Mouse (Mus musculus): ENCODE measurements around the gene Ralgps2.

Gene Ralgps2

DNA sequence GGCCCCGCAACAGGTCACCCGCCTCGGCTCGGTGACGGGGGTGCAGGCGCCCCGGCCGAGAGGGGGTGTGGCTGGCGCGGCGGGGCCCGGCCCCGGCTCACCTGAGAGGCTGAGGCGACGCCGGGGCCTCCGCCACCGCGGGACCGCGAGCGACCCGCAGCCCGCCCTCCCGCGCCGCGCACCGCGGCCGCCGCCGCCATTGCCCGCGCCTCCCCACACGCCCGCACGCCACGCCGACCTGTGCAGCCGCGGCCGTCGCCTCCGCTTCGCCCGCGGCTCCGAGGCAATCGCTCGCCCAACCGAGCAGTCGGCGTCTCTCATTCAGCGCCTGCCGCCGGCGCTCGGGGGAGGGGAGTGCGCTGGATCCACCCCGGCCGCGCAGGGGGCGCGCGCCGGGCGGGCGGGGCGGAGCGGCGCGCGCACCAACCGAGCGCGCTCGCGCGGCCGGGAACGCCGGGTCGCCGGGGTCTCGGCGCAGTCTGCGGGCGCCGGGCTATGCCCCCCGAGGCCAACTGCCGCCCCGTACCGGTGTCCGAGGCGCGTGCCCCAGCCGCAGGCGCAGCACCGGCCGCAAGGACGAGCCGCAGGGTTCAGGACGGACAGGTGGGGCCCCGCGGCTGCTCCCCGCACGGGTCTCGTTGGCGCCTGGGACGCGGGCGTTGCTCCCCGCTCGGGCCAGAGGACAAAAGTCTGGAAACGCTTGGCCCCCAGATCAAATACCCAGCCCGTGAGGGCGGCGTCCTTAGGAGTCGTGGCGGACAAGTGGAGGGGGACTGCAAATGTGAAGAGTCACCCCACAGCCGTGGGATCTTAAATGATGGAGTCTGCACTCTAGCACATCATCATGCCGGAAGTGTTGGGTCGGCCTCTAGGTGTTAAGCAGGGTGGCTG lies at the start of gene Ralgps2:
Gene Ralgps2, minus strand, starts transcription at position 376 of the 891 bp plus-strand sequence.
- DNase-seq: peak; percentile 34 to 54

DNA sequence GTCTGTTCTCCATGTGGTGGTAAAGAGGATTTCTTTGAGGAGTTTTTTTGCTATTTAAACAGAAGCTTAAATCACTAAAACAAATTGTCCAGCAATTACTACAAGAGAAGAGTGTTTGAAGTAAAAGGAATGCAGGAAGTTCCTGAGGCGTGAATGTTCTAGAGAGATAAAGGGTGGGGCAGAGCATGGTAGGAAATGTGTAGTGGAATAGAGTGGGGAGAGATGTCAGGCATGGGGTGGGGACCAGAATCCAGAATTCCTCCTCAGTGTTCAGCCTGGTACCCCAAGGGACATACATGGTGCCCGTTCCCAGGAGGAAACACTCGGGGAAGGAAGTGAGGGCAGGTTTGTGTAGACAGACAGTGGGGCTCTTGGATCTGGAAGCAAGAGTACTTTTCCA lies 48.1 kb upstream of the Ralgps2 start:
- no peak for DNase-seq

DNA sequence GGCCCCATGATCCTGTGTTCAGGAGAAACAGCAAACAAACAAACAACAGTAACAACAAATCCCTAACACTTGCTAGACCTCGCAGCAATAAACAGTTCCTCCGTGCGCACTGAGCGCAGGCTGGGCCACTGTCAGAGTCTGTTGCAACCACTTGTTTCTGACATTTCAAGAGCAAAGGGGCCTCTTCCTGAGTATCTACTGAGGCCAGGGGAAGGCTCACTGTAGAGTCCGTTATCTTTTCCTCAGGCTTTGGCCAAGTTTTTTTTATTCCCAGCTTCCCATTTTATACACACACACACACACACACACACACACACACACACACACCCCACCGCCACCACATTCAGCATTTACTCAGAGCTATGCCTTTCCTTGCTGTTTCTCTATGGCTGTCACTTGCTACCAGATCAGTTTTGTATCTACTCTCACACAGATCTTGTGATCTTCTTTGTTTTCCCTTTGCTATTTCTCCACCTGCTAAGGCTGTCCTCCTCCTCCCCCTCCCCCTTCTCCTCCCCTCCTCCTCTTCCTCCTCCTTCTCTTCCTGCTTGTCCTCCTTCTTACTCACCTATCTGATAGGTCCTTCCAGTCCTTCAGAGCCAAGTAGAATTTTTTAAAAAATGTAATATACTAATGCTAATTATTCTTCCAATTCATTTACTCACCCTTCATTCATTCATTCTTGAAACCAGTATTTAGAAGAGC lies 47.4 kb upstream of the Ralgps2 start:
- no peak for DNase-seq

DNA sequence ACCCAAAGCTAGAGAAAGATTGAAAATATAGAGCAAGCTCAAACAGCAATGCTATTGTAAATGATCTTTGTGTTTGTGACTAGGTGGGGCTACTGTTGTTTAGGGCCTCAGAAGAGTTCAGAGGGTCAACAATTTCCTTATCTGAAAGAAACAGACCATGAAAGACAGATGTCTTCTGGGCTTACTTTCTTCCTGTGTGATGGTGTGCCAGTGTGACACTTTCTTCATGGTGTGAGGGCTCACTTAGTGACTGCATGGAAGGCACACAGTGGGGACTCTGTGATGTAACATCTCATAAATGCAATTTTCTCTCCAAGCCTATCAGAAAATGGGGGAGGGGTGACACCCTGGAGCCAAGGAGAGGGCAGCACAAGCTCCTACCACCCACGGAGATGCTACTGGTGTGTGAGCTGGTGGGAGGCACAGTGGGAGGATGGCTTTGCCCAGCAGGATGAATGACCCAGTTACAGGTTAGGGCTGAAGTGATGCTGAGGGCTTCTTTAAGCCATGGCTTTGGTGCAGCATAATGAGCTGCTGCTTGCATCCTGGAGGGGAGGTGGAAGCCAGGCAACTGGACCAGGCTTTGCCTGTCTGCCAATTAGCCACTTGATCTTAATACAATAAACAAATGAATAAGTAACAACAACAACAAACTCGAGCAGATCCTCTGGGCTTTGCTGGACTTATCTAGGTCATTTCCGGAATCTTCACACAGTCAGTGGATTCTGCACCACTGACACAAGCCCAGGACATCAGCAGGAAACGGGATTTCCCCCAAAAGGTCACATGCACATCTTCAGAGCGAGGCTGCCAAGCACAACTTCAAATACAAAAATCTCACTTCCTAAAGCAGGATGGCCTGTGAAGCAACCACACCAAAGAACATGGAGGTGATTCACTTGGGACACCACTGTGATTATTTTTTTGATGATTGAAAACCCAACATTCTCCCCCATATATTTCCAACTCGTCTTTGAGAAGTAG lies 46.5 kb upstream of the Ralgps2 start:
- DNase-seq: no peak

DNA sequence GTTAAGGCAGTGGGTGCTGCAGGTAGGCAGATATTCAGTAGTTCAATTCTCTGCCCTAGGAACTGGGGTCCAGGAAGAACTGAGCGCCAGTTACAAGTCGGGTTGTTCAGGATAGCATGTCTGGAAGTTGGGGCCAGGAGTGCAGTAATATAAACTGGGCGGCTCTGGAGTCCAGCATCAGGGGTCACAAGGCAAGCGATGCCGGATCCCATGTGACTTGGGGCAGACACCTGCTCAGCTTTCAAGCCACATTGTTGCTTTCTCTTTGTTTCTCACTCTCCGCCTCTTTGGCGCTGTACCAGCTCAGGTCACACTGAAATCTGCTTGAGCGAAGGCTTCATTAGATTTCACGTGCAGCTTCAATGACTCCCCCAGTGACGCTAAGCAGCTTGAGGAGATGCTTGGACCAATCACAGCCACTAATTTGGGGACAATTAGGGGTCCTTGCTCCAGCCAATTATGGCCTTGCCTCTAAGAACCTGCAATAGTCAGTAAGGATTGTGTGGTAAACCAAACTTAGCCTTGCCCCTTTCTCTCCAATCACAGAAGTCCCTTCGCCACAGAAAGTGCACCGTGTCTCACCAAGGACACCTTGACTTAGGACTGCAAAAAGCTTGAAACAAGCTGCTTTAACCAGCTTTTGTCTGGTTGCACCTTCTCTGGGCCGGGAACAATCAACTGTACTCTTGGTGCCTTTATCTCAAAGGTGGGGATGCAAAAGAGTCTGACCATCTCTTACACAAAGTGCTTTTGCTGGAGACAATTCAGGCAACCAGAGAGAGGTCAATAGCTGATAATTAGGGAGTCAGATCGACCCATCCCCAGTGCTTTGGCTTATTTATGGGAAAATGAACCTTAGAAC lies 43.8 kb upstream of the Ralgps2 start:
- no peak for DNase-seq

DNA sequence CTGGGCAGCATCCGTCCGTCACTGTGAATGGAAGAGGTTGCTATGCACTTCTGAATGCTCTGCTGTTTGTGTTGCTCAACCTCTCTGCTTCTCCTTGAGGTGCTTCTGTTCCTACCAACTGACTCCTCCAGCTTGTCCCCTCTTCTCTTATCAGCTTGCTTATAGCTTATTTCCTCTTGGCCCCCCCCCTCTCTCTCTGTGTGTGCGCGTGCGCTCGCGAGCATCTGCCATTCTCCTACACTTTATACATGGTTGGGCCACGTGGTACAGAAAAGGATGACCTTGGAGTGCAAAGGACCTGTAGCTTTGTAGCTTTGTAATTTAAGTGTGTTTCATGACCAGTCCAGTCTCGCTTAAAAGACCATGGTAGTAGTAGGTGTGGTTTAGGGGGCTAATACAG lies 42.5 kb upstream of the Ralgps2 start:
- DNase-seq: no peak

DNA sequence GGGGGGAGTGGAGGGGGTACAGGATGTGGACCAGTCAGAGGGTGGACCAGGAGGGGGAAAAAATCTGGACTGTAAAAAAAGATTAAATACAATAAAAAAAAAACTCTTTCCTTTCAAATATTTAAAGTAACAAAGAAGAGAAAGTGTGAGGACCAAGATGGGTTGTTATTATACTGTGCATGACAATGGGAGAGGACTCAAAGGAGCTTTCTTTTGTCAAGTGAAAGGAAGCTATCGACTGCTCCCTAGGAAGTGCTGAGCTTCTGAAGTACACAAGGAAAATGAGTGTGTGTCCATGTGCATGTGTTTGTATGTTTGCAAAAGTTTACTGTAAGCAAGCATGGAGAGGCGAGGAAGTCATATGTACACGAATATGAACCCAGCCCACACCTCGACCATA lies 40.3 kb upstream of the Ralgps2 start:
- DNase-seq: no peak

DNA sequence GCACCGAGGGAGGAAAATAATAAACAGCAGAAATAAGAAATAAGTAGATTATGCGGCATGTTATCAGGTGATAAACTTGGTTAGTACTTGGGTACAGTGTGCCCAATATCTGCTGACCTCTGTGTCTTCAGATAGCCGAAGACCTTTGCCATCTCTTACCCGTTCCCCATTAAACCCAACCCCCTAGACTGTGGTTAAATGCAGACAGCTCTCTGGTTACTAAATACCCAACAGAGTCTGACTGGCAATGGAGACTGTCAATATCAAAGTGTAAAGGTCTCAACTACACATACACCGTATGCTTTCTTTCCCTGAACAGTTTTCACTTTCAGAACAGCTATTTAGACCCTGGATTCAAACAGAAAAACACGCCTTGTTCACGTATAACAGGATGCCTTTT lies 39.2 kb upstream of the Ralgps2 start:
- DNase-seq: peak; percentile 38 to 76

DNA sequence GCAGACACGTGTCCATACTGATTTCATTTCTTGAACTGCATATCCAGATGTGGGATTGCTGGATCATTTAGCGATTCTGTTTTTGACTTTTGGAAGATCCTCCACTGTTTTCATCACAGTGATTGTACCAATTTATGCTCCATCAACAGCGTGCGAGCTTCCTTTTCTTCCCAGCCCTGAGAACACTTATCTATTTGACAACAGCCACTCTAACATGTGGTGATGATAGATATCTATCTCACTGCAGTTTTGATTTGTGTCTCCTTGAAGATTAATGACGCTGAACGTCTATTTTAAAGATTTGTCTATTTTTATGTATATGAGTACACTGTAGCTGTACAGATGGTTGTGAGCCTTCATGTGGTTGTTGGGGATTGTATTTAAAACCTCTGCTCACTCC lies 34.4 kb upstream of the Ralgps2 start:
- DNase-seq: no peak

DNA sequence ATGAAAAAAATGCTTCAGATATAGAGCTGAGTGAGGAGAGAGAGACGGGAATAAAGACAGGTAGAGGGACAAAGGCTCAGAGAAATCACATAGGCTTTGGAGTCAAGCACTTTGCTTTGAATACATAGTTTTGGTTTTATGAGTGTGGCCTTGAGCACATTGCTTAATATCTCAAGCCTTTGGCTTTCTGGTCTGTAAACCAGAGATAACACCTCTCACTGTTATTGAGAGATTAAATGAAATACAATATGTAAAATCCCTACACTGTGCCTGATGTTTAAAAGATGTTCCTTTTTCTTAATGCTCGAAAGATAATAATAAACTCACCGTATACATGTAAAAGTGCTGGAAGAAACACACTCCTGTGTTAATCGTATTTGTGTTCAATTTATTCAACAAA lies 33.0 kb upstream of the Ralgps2 start:
- no peak for DNase-seq

DNA sequence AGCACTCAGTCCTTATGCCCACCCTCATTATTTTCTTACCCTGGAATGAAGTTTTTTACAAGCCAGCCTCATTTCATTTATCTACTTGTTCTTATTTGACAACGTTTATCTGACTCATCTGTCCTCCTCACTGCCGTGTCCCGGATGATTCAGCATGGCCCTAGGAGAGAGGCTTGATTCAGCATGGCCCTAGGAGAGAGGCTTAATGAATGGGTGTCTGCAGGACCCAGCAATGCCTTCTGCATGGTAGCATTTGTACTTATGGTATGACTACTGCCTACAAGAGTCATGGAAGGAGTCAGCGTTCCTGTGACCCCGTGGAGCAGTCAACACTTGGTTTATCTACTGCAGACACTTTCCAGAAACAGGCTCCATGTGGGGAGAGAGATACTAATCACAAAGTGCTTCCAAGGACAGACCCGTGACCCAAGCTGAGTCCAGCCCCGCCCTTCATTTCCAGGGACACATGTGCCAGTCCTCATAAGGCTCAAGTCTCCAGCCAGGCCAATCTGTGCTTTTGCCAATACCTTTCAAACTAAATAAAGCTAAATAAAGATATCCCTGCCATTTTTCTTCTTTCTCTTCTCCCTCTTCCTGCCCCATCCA lies 31.9 kb upstream of the Ralgps2 start:
- DNase-seq: no peak

DNA sequence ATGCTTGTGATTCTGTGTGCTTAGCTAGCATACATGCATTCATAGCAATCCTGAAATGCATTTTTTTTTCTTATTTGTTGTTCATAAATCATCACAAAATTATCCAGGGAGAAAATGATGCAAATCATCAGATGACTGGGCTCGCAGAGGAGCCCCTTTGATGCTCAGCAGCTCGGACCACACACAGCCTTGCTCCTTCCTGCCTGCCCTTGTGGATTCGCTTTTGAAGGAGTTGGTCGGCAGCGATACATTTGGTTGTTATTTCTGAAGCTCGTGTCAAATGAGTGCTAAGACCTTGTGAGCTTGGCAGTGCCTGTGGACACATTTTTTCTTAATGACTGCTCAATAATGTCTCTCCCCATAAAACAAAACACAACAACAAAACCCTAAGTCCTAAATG lies 31.2 kb upstream of the Ralgps2 start:
- peak in 1 of 2 experiments; percentile 6 for DNase-seq

DNA sequence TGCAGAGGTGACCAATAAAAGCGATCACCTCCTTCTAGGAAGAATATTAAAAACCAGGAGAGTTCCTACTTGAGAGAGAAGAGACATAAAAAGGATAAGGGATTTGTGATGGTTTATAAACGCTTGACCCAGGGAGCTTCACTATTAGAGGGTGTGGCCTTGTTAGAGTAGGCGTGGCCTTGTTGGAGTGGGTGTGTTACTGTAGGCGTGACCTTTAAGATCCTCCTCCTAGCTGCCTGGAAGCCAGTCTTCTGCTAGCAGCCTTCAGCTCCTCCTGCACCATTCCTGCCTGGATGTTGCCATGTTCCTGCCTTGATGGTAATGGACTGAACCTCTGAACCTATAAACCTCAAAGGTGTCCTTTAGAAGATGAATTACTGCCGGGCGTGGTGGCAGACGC lies 28.7 kb upstream of the Ralgps2 start:
- no peak for DNase-seq

DNA sequence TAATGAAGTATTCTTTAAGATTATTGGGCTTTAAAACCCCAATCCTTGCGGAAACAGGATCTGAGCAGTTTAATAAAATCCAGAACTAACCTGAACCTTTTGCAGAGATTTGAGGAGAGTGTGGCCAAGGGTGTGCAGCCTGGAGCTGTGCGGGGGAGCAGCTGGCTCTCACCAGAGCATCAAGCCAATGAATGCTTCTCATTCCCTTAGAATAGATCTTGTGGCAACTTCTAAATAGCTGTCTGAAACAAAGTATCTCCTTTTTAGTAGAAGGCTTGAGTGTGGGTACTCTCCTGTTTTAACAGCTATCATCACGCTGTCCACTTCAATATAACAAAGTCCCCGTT lies 25.1 kb upstream of the Ralgps2 start:
- DNase-seq: no peak

DNA sequence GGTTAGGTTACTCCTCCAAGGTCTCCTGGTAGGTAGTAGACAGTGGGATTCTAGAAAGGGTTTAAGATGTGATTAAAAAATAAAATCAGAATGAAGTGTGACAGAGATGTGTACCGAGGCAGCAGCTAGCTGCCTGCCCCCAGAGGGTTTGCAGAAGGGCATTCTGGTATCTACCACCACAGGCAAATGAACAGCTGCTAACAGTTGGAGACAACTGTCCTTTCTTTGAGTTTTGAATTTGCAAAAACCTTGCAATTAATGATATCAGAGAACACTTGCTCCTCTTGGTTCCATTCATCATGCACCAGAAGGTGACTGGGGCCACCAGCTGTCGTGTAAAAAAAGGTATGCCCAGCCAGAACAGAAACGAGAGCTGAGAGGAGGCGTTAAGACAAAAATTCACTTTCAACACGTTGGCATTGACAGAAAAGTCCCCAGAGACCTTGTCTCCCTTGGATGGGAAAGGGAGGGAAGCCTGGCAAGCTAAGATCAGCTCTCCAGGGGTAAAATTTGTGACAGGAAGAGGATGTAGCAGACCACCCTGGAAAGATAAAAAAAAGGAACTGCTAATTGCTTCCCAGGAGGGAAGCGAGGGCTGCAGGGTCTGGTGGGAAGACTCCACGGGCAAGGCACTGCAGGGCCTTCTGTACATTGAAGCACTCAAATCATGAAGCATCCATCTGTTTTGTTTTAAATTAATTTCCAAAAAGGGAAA lies 24.6 kb upstream of the Ralgps2 start:
- DNase-seq: no peak

DNA sequence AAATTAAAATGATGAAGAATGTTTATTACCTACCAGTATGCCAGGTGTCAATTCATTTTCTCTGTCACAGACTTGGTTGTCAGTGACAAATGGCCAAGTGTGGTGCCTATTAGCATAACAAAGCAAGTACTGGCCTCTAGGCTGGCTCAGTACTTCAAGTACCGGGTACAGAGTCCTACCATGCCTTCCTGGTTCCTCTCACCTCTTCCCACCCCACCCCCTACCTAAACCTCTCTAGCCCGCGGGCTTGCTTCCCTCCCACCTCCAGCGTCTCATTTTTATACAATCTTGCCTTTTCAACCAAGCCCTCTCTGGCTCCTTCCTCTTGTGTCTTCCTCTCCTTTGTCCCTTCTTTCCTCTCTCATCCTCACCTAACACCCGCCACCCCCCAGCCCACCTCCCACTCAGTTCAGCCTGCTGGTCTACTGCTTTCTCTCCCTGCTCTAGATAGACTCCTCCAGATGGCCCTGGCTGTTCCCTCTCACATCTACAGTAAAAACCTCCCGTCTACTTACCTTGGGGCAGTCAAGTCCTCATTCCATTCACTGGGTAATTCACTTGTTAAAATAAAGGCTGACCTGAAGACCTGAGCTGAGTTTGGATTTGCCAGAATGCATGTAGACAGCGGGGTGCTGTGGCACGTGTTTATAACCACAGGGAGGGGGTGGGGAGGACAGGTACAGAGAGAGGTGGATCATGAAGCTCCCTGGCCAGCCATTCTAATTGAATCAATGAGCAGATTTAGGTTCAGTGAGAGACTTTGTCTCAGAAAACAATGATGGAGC lies 22.2 kb upstream of the Ralgps2 start:
- DNase-seq: no peak

DNA sequence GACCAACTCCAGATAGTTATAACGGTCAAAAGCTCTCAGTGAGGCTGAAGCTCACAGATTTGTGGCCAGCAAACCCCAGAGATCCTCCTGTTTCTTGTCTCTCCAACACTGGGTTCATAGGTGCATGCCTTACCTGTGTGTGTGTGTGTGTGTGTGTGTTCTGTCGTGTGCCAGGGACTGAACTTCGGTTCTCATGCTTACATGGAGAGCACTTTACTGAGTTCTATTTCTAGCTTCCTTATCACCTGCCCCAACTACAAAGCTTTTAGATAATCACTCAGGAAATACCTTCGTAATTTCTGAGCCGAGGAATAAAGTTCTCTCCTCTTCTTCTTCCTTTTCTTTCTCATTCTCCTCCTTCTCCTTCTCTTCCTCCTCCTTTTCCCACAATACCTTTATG lies 19.6 kb upstream of the Ralgps2 start:
- DNase-seq: no peak

DNA sequence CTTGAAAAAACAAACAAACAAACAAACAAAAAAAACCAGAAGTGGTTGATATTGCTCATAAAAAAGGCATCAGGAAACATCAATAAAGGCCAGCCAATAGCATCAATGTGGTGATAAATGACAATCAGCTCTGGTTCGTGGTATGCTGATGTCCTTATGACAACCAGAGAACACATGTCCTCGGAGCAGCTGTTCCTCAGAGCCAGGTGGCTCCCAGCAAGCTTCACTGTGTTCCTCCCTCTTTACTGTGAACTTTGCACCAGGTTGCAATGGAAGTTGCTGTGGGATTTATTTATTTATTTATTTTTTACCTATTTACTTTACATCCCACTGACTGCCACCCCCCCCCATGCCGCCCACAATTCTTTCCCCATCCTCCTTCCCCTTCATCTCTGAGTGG lies 17.9 kb upstream of the Ralgps2 start:
- DNase-seq: no peak

DNA sequence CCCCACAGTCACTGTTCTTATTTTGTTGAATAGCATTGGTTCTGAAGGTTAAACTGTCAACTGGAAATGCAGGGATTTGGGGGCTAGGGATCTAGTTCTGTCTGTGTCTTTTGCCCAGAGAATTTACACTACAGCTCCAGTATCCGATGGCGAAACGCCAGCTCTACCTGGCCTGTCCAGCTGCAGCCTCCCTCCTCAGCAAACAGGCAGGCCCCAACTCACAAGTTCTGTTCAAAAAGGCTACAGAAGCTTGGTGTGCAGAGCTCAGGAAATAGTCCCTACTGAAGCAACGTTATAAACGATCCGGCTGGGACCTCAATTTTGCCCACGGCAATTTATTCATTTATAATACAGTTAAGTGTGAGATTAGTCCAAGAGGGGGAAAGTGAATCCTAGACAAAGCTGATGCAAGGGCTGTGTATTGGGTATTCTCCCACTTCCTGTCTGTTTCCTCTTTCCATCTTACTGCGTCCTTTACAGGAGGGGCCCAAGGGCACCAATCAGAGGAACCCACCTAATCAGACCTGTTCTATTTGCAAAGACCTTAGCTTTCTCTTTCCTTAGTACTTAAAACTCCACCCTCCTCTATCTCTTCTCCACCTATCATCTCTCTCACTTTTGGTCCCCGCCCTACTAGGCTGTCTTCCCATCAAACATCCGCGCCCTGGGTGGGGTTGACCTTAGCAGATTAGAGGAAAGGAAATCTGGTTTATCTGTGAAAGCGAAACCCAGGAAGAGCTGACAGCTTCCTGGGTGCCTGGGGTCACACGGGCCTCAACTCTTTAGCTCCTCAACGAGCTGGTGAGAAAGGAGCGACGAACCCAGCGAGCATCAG lies 16.7 kb upstream of the Ralgps2 start:
- DNase-seq: no peak
